Mouse (Mus musculus) embryo, embryonic 9.5 days (tissue): ENCODE results near the gene Rpgrip1.
"Not testable (repeated sequence)": the region's sequence is repeated elsewhere in the genome, so short reads cannot be mapped to it uniquely, and the experiment has no call there.

ENCODE experiments used
- DNase-seq: peaks from one replicate; pipeline ENCODE4 v3.0.0-alpha.2; 2017; ENCODE audit errors: extremely low spot score

Rpgrip1 gene

GRCm38 (mm10) chr14:52110346-52110745, at the start of gene Rpgrip1:
Gene Rpgrip1, plus strand, starts transcription at chr14:52110704.
- DNase-seq: no peak

GRCm38 (mm10) chr14:52060800-52061199, 49.7 kb upstream of the Rpgrip1 start:
- DNase-seq: no peak

DNA sequence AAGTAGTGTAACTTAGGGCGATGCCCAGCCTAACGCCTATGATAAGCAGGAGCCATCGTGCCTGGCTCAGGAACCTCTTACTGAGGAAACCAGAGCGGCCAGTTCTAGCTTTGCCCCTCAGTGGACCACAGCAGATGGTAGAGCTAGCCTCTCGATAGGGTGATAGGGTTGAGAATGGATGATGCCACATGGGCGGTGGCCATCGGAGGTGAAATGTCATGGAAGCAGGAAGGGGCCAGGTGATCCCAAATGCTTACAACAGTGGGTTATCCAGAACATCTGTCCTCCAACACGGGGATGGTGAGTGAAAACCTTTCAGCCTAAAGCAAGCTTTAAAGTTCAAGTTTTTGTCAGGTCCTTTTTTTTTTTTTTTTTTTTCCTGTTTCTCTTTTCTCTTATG, 48.7 kb upstream of the Rpgrip1 start:
- DNase-seq: no peak

DNA sequence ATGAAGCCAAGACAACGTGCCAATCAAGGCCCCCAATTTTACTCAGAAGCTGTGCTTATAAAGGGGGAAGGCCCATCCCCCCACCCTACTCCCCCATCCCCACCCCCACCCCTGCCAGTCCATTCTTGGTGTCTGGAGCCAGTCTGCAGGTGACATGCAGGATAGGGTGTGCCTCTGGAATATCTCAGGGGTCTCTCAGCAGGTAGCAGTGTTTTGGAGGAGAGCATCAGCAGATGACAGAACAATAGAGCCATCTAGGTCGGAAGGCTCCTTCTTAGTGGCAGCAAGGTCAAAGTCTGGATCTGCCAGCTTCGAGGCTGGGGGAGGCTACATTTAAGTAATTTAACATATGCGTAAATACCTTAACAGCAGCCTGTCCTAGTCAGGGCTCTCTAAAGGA, 44.4 kb upstream of the Rpgrip1 start:
- no peak for DNase-seq

GRCm38 (mm10) chr14:52071599-52072137, 38.8 kb upstream of the Rpgrip1 start:
- no peak for DNase-seq

DNA sequence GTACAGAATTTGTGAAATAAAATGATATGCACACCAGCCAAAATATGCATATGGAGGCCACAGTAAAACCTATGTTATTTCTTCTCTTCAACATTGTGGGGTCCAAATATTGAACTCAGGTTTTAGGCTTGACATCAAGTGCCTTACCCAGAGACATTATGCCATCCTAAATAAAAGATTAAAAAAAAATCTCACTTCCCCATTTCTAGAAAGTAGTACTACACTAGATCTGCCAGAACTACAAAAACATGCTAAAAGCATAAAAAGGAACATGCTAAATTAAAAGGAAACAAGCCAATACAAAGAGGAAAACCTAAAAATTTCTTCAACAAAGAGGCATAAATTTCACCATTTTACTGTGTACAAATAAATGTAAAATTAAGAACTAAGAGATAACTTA, 27.4 kb upstream of the Rpgrip1 start:
- no peak for DNase-seq

DNA sequence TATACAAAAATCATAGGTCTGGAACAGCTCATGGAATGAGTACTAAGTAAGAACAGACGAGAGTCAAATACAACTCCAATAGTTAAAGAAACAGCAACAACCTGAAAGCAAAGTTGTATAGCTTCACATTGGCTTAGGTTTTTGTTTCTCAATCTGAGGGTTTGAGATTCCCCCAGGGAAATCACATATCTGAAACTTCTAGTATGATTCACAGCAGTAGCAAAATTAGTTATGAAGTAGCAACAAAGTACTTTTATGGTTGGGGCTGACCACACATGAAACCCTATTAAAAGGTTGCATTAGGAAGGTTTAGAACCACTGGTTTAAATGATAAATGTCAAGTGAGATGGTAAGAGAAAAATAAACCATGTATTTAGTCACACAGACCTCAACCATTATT, 16.0 kb upstream of the Rpgrip1 start:
- no peak for DNase-seq

GRCm38 (mm10) chr14:52097191-52097590, 13.3 kb upstream of the Rpgrip1 start:
- not testable (repeated sequence) for DNase-seq

DNA sequence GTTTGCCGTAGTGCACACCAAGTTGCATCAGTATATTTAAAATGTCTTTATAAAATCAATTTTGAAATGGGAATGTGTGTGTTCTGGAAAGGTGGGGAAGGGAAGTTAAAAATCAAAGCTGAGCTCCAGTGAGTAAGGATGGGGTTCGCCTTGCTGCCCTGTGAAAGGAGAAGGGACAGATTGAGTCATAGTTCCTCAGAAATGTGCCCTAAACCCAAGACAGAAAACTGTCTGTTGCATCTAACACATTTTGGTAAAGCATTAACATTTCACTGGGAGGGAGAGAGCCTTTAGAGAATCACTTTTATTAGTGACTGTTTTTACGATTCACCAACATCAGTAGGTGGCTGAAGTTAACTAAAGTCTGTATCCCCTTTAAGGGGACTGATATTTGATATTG, 12.1 kb upstream of the Rpgrip1 start:
- DNase-seq: not testable (repeated sequence)

- no peak for DNase-seq
Measured at GRCm38 (mm10) chr14:52099563-52099962, 10.9 kb upstream of the Rpgrip1 start.

- DNase-seq: no peak
Measured at GRCm38 (mm10) chr14:52100170-52100960, 10.1 kb upstream of the Rpgrip1 start.

GRCm38 (mm10) chr14:52101285-52102157, 9.0 kb upstream of the Rpgrip1 start:
- no peak for DNase-seq

DNA sequence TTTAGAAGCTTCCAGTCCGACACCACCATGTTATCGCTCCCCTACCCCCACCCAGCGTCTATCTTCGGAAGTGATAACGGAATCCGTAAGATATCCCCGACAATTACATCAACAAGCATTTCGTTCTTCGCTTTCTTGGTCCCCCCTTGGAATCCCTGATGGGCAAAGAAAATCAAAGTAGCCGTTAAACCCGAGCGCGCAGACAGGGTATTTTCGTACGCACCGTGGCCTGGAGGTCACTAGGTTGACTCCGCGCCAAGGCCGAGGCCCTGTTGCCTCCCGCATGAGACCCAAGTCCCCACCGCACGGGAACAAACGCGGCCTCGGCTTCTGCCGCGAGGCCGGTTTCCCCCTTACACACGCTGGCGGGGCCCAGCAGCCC, 7.0 kb upstream of the Rpgrip1 start:
- DNase-seq: no peak

GRCm38 (mm10) chr14:52103856-52104676, 6.4 kb upstream of the Rpgrip1 start, which contains the start of gene Hnrnpc:
Gene Hnrnpc, minus strand, starts transcription at chr14:52104028.
- DNase-seq: peak; percentile 100

DNA sequence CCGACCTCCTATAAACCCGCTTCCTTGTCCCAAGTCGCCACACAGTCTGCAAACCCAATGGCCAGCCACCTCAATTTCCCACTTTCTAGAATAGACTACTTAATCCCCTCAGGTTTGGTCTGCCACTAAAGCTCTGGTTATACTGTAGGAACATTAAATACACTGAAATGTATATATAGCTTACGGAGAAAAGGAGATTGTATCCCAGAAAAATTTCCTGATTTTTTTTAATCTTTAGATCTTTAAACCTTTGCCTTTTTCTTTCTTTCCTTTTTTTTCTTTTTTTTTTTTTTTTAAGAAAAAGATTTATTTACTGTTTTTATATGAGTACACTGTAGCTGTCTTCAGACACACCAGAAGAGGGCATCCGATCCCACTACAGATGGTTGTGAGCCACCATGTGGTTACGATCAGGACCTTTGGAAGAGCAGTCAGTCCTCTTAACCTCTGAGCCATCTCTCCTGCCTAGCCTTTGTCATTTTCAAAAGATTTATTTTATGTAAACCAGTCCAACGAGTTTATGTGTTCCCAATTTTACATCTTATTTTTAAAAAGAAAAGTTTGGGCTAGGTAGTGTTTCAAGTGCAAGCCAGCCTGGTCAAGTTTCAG, 5.7 kb upstream of the Rpgrip1 start:
- DNase-seq: no peak

DNA sequence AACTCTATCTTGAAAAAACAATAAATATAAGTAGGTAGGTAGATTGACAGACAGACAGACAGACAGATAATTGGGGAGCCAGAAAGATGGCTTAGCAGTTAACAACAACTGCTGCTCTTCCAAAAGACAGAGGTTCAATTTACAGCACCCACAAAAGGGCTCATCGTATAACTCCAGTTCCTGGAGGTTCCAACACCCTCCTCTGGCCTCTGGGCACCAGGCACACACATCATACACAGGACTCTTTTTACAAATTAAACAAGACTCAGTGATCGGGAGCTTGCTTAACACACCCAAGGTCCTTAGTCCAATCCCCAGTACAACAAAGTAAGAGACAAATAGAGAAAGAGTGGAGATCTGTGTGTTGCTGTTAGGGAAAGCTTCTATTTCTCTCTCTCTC, 5.2 kb upstream of the Rpgrip1 start:
- DNase-seq: no peak

DNA sequence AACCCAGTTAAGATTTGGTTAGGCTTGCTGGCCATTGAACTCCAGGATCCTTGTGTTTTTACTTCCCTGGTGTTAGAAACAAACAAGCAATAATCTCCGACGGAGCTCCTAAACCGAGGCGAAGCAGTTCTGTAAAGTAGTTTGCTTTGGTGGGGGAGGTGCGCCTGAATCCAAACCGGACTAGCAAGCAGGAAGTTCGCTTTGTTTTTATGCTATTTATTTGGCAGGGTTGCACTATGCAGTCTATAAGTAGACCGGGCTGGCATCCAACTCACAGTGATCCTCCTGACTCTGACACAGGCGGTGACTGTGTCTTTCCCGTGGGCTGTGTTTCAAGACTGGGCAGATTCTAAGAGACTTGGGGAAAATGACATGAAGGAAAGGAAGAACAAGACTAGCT, 3.8 kb upstream of the Rpgrip1 start:
- peak; percentile 23 for DNase-seq

- DNase-seq: no peak
Measured at GRCm38 (mm10) chr14:52108025-52108424, 2.5 kb upstream of the Rpgrip1 start.

GRCm38 (mm10) chr14:52114101-52114500, 3.6 kb downstream of the Rpgrip1 start:
- DNase-seq: no peak

- no peak for DNase-seq
Measured at GRCm38 (mm10) chr14:52117241-52117640, 6.7 kb downstream of the Rpgrip1 start.

DNA sequence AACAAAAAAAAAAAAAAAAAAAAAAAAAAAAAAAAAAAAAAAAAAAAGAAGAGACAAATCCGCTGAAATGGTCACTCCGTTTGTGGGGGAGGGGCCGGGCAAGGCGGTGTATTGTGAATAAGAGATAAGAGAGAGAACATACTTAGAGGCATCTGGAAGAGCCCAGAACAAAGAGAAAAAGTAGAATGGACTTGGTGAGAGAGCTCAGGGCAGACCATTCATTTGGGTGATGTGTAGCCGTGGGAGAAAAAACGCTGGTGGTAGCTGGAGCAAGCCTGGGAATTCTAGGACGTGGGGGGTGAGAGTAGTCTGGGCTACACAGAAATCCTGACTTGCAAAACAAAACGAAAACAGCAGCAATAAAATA, 7.9 kb downstream of the Rpgrip1 start:
- no peak for DNase-seq
